Mouse (Mus musculus): ENCODE results near the gene Rrp9.

The Rrp9 gene

GRCm38 (mm10) chr9:106504246-106504645 is 28.5 kb downstream of the Rrp9 start:
- Histone ChIP-seq H3K27me3 (ENCODE audit: control insufficient read depth, insufficient read depth, low read length, poor library complexity, severe bottlenecking) (no peaks in the 10 kb centered on the region), H3K36me3 (ENCODE audit: control insufficient read depth, insufficient read depth, low read length, poor library complexity, severe bottlenecking) (no peaks in the 10 kb centered on the region)
- DNase-seq (ENCODE audit: low read depth, low spot score), result no peak

GRCm38 (mm10) chr9:106509356-106509755 is 33.6 kb downstream of the Rrp9 start:
- DNase-seq (ENCODE audit: low read depth, low spot score), result no peak
- Histone ChIP-seq H3K27me3 (ENCODE audit: control insufficient read depth, insufficient read depth, low read length, poor library complexity, severe bottlenecking) (no peaks in the 10 kb centered on the region), H3K36me3 (ENCODE audit: control insufficient read depth, insufficient read depth, low read length, poor library complexity, severe bottlenecking) (no peaks in the 10 kb centered on the region)

DNA sequence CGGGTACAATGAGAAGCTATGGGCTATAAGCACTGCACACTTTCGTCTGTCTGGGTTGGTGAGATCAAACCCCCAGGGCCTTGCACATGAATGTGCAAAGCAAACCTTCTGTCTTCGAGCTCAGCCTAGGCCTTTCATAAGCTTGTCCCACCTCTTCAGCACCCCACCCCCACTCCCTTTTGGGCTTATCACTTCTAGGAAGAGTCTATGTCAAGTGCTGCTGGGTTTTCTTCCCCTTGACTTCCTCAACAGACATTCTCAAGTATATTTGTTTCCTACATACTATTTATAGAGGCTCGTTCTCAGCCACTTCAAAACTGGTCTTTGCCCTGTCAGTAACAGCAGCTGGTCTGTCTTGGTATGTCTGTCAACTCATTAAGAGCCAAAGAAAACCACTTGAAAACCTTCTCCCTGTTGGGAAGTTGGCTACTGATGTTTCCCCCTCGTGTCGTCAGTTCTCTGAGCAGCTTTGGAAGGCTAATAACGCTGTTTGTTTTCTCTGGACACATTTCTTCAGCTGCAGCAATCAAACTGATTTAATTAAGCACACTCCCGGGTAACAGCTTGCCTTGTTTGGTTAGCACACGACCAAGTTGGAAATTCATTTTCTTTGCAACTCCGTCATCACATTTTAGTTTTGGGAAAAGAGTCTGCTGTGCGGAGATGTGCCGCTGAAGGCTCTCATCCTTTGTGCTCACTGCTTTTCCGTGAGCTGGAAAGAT is 37.1 kb downstream of the Rrp9 start:
- no peaks in the 10 kb centered on the region for H3K36me3 ChIP-seq (ENCODE audit: control insufficient read depth, insufficient read depth, low read length, poor library complexity, severe bottlenecking)
- no peak for DNase-seq (ENCODE audit: low read depth, low spot score)
- H3K27me3 ChIP-seq (ENCODE audit: control insufficient read depth, insufficient read depth, low read length, poor library complexity, severe bottlenecking), result no peaks in the 10 kb centered on the region

DNA sequence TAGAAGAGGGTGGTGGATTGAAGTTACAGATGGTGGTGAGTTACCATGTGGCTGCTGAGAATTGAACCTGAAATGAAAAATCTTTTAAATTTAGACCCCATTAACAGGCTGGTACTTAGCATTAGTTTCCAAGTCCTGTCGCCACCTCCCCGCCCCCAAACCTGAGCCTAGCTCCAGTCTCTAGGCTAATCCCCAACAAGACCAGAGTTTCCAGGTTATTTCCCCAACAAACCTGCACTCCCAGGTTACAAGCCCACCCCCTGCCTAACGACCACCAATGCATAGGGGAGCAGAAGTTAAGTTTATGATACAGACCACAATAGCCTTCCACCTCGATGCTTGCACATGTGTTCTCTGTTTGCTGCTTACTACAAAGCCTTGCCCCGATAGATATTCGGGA is 37.8 kb downstream of the Rrp9 start:
- Histone ChIP-seq H3K27me3 (ENCODE audit: control insufficient read depth, insufficient read depth, low read length, poor library complexity, severe bottlenecking) (no peaks in the 10 kb centered on the region), H3K36me3 (ENCODE audit: control insufficient read depth, insufficient read depth, low read length, poor library complexity, severe bottlenecking) (no peaks in the 10 kb centered on the region)
- no peak for DNase-seq (ENCODE audit: low read depth, low spot score)

DNA sequence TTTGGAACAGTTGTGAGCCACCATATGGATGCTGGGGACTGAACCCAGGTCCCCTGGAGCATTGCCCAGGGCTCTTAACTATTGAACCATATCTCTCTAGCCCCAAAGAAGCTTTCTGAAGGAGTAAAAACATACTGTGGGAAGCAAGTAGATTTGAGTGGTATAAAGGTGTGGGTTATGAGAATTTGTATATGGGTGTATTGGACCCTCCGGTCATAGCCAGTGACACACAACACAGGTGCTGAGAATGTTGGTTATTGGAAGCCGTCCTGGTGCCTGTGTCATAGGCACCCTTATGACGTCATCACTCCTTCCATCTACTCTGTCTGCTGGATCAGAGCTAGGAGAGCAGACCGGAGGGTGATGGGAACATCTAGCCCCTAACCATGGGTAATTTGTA is 38.5 kb downstream of the Rrp9 start, which contains the start of gene Iqcf5:
Gene Iqcf5, plus strand, starts transcription at position 301 of the 400 bp plus-strand sequence.
- no peak for DNase-seq (ENCODE audit: low read depth, low spot score)

GRCm38 (mm10) chr9:106519433-106519832 is 43.7 kb downstream of the Rrp9 start:
- Histone ChIP-seq H3K36me3 (ENCODE audit: control insufficient read depth, insufficient read depth, low read length, poor library complexity, severe bottlenecking) (no peaks in the 10 kb centered on the region), H3K27me3 (ENCODE audit: control insufficient read depth, insufficient read depth, low read length, poor library complexity, severe bottlenecking) (no peaks in the 10 kb centered on the region)
- DNase-seq (ENCODE audit: low read depth, low spot score), result no peak

More for the DNA sequence above, 38.5 kb downstream of the Rrp9 start, which contains the start of gene Iqcf5:
- Histone ChIP-seq H3K27me3 (ENCODE audit: control insufficient read depth, insufficient read depth, low read length, poor library complexity, severe bottlenecking) (no peaks in the 10 kb centered on the region), H3K36me3 (ENCODE audit: control insufficient read depth, insufficient read depth, low read length, poor library complexity, severe bottlenecking) (no peaks in the 10 kb centered on the region)

- Histone ChIP-seq H3K36me3 (ENCODE audit: control insufficient read depth, insufficient read depth, low read length, poor library complexity, severe bottlenecking) (no peaks in the 10 kb centered on the region), H3K27me3 (ENCODE audit: control insufficient read depth, insufficient read depth, low read length, poor library complexity, severe bottlenecking) (no peaks in the 10 kb centered on the region)
- DNase-seq (ENCODE audit: low read depth, low spot score), result no peak
Measured at GRCm38 (mm10) chr9:106519909-106520308, 44.1 kb downstream of the Rrp9 start.

GRCm38 (mm10) chr9:106531833-106532232 is 56.1 kb downstream of the Rrp9 start:
- peak; percentile 66 for DNase-seq (ENCODE audit: low read depth, low spot score)
- H3K36me3 ChIP-seq (ENCODE audit: control insufficient read depth, insufficient read depth, low read length, poor library complexity, severe bottlenecking), result no peaks in the 10 kb centered on the region
- H3K27me3 ChIP-seq (ENCODE audit: control insufficient read depth, insufficient read depth, low read length, poor library complexity, severe bottlenecking), result no peaks in the 10 kb centered on the region

DNA sequence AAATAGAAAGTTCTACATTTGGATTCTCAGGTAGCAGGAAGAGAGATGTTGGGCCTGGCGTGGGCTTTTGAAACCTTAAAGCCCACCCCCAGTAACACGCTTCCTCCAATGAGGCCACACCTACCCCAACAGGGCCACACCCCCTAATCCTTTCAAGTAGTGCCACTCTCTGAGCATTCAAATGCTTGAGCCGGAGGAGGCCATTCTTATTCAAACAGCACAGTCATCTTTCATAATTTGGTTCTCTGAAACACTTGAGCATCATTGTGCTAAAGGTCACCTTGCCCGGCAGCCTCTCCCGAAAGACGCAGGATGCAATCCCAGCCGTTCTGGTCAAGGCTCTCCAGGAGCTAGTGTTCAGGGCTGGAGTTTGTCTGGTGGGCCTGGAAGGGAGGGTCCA is 58.5 kb downstream of the Rrp9 start:
- no peaks in the 10 kb centered on the region for H3K27me3 ChIP-seq (ENCODE audit: control insufficient read depth, insufficient read depth, low read length, poor library complexity, severe bottlenecking)
- no peaks in the 10 kb centered on the region for H3K36me3 ChIP-seq (ENCODE audit: control insufficient read depth, insufficient read depth, low read length, poor library complexity, severe bottlenecking)
- DNase-seq (ENCODE audit: low read depth, low spot score), result no peak

GRCm38 (mm10) chr9:106534975-106535374 is 59.2 kb downstream of the Rrp9 start:
- no peak for DNase-seq (ENCODE audit: low read depth, low spot score)
- no peaks in the 10 kb centered on the region; the same call in 1 of the 2 replicates for H3K27me3 ChIP-seq (ENCODE audit: control insufficient read depth, insufficient read depth, low read length, poor library complexity, severe bottlenecking)
- no peaks in the 10 kb centered on the region for H3K36me3 ChIP-seq (ENCODE audit: control insufficient read depth, insufficient read depth, low read length, poor library complexity, severe bottlenecking)
